Mouse (Mus musculus) liver, embryonic 14.5 days (tissue): ENCODE measurements around the gene Coro7.

ENCODE experiments used
- CTCF ChIP-seq: IDR thresholded peaks from 2 replicates; pipeline ENCODE4 v1.5.1; 2016; ENCODE audit warnings: antibody characterized with exemption, low read depth, control low read depth
- EP300 ChIP-seq: IDR thresholded peaks from 2 replicates; pipeline ENCODE4 v1.6.1; 2016; ENCODE audit warnings: antibody characterized with exemption, low read depth

GRCm38 (mm10) chr16:4684457-4684791 is 4.8 kb upstream of the Coro7 start:
- TF ChIP-seq CTCF (no peak), EP300 (no peak)
